Mouse (Mus musculus): ENCODE data around the gene 1110059E24Rik. TPM values are rescaled to one million over a fixed set of nuclear protein-coding genes. Genes with fewer than 3 reads are reported as not detected.
"Not testable (repeated sequence)": the region's sequence is repeated elsewhere in the genome, so short reads cannot be mapped to it uniquely, and the experiment has no call there.

The 1110059E24Rik gene
- polyA plus RNA-seq, 1 experiment from 2014 or later, result 12.8 TPM

GRCm38 (mm10) chr19:21594676-21595075 lies 58.1 kb downstream of the 1110059E24Rik start:
- Histone ChIP-seq H3K36me3 (replicated peaks) (0 out of 2 replicates have a peak, but pooled peaks cover 3% of the 10 kb centered on the region), H3K4me3 (replicated peaks) (no peak overlapping the region), H3K27me3 (no peaks in the 10 kb centered on the region), H3K4me1 (replicated peaks) (0 out of 2 replicates have a peak, but pooled peaks cover 4% of the 10 kb centered on the region), H3K9me3 (replicated peaks) (no peaks in the 10 kb centered on the region), H3K4me2 (no peak overlapping the region), H3K9ac (no peak overlapping the region), H3K27ac (replicated peaks) (no peak overlapping the region)
- ATAC-seq (ENCODE audit: insufficient read depth), result no peak
- 62% methylated on average over 1 of the region's 1 CpGs for WGBS (ENCODE audit: insufficient replicate concordance)

- not testable (repeated sequence) for H3K27ac ChIP-seq (replicated peaks); H3K9ac ChIP-seq; H3K4me1 ChIP-seq (replicated peaks); H3K27me3 ChIP-seq; ATAC-seq (ENCODE audit: insufficient read depth); H3K4me2 ChIP-seq; H3K9me3 ChIP-seq (replicated peaks); H3K4me3 ChIP-seq (replicated peaks); H3K36me3 ChIP-seq (replicated peaks)
- 76% methylated on average over 5 of the region's 5 CpGs for WGBS (ENCODE audit: insufficient replicate concordance)
Observed at GRCm38 (mm10) chr19:21592216-21592615, 60.6 kb downstream of the 1110059E24Rik start.

- no peak for ATAC-seq (ENCODE audit: insufficient read depth)
- WGBS (ENCODE audit: insufficient replicate concordance), result 67% methylated on average over 1 of the region's 1 CpGs
- H3K36me3 ChIP-seq (replicated peaks), result no peaks in the 10 kb centered on the region
- no peaks in the 10 kb centered on the region for H3K4me1 ChIP-seq (replicated peaks)
- no peaks in the 10 kb centered on the region for H3K27me3 ChIP-seq
- H3K4me2 ChIP-seq, result no peak overlapping the region
- H3K4me3 ChIP-seq (replicated peaks), result no peak overlapping the region
- no peaks in the 10 kb centered on the region for H3K9me3 ChIP-seq (replicated peaks)
- H3K27ac ChIP-seq (replicated peaks), result no peak overlapping the region
- no peak overlapping the region for H3K9ac ChIP-seq
Observed at GRCm38 (mm10) chr19:21589888-21590287, 62.9 kb downstream of the 1110059E24Rik start.

GRCm38 (mm10) chr19:21587593-21587992 lies 65.2 kb downstream of the 1110059E24Rik start:
- no peaks in the 10 kb centered on the region for H3K27me3 ChIP-seq
- H3K9ac ChIP-seq, result no peak overlapping the region
- H3K27ac ChIP-seq (replicated peaks), result no peak overlapping the region
- no peaks in the 10 kb centered on the region for H3K9me3 ChIP-seq (replicated peaks)
- H3K4me2 ChIP-seq, result no peak overlapping the region
- WGBS (ENCODE audit: insufficient replicate concordance), result 58% methylated on average over 4 of the region's 4 CpGs
- no peak for ATAC-seq (ENCODE audit: insufficient read depth)
- no peak overlapping the region for H3K4me3 ChIP-seq (replicated peaks)
- H3K4me1 ChIP-seq (replicated peaks), result no peaks in the 10 kb centered on the region
- H3K36me3 ChIP-seq (replicated peaks), result no peaks in the 10 kb centered on the region

- Histone ChIP-seq H3K4me3 (replicated peaks) (no peak overlapping the region), H3K9ac (no peak overlapping the region), H3K27ac (replicated peaks) (no peak overlapping the region), H3K9me3 (replicated peaks) (no peaks in the 10 kb centered on the region), H3K4me2 (no peak overlapping the region), H3K36me3 (replicated peaks) (no peaks in the 10 kb centered on the region), H3K4me1 (replicated peaks) (no peaks in the 10 kb centered on the region), H3K27me3 (no peaks in the 10 kb centered on the region)
- ATAC-seq (ENCODE audit: insufficient read depth), result no peak
- WGBS (ENCODE audit: insufficient replicate concordance), result 69% methylated on average over 1 of the region's 1 CpGs
Observed at GRCm38 (mm10) chr19:21586546-21586945, 66.2 kb downstream of the 1110059E24Rik start.

GRCm38 (mm10) chr19:21585868-21586267 lies 66.9 kb downstream of the 1110059E24Rik start:
- Histone ChIP-seq H3K4me2 (no peak overlapping the region), H3K9ac (no peak overlapping the region), H3K4me1 (replicated peaks) (no peaks in the 10 kb centered on the region), H3K27ac (replicated peaks) (no peak overlapping the region), H3K4me3 (replicated peaks) (no peak overlapping the region), H3K36me3 (replicated peaks) (no peaks in the 10 kb centered on the region), H3K9me3 (replicated peaks) (no peaks in the 10 kb centered on the region), H3K27me3 (no peaks in the 10 kb centered on the region)
- ATAC-seq (ENCODE audit: insufficient read depth), result no peak
- WGBS (ENCODE audit: insufficient replicate concordance), result 29% methylated on average over 2 of the region's 2 CpGs

- no peak for ATAC-seq (ENCODE audit: insufficient read depth)
- no peak overlapping the region for H3K4me2 ChIP-seq
- H3K9me3 ChIP-seq (replicated peaks), result no peaks in the 10 kb centered on the region
- H3K36me3 ChIP-seq (replicated peaks), result no peaks in the 10 kb centered on the region
- WGBS (ENCODE audit: insufficient replicate concordance), result 68% methylated on average over 5 of the region's 5 CpGs
- H3K9ac ChIP-seq, result no peak overlapping the region
- no peaks in the 10 kb centered on the region for H3K4me1 ChIP-seq (replicated peaks)
- H3K27ac ChIP-seq (replicated peaks), result no peak overlapping the region
- no peaks in the 10 kb centered on the region for H3K27me3 ChIP-seq
- no peak overlapping the region for H3K4me3 ChIP-seq (replicated peaks)
Observed at GRCm38 (mm10) chr19:21583986-21584385, 68.8 kb downstream of the 1110059E24Rik start.

GRCm38 (mm10) chr19:21583523-21583984 lies 69.2 kb downstream of the 1110059E24Rik start:
- ATAC-seq (ENCODE audit: insufficient read depth), result no peak
- 56% methylated on average over 4 of the region's 4 CpGs for WGBS (ENCODE audit: insufficient replicate concordance)
- no peak overlapping the region for H3K9ac ChIP-seq
- H3K27ac ChIP-seq (replicated peaks), result no peak overlapping the region
- no peaks in the 10 kb centered on the region for H3K4me1 ChIP-seq (replicated peaks)
- no peaks in the 10 kb centered on the region for H3K9me3 ChIP-seq (replicated peaks)
- H3K27me3 ChIP-seq, result no peaks in the 10 kb centered on the region
- H3K36me3 ChIP-seq (replicated peaks), result no peaks in the 10 kb centered on the region
- H3K4me2 ChIP-seq, result no peak overlapping the region
- no peak overlapping the region for H3K4me3 ChIP-seq (replicated peaks)

- H3K36me3 ChIP-seq (replicated peaks), result no peaks in the 10 kb centered on the region
- no peak for ATAC-seq (ENCODE audit: insufficient read depth)
- 27% methylated on average over 6 of the region's 6 CpGs for WGBS (ENCODE audit: insufficient replicate concordance)
- no peak overlapping the region for H3K4me3 ChIP-seq (replicated peaks)
- H3K4me2 ChIP-seq, result no peak overlapping the region
- H3K9ac ChIP-seq, result no peak overlapping the region
- no peak overlapping the region for H3K27ac ChIP-seq (replicated peaks)
- no peaks in the 10 kb centered on the region for H3K9me3 ChIP-seq (replicated peaks)
- no peaks in the 10 kb centered on the region for H3K4me1 ChIP-seq (replicated peaks)
- no peaks in the 10 kb centered on the region for H3K27me3 ChIP-seq
Observed at GRCm38 (mm10) chr19:21581404-21581803, 71.4 kb downstream of the 1110059E24Rik start.

- Histone ChIP-seq H3K9ac (no peak overlapping the region), H3K27ac (replicated peaks) (no peak overlapping the region), H3K4me1 (replicated peaks) (no peaks in the 10 kb centered on the region), H3K36me3 (replicated peaks) (no peaks in the 10 kb centered on the region), H3K27me3 (no peaks in the 10 kb centered on the region), H3K4me2 (no peak overlapping the region), H3K4me3 (replicated peaks) (no peak overlapping the region), H3K9me3 (replicated peaks) (no peaks in the 10 kb centered on the region)
- ATAC-seq (ENCODE audit: insufficient read depth), result no peak
- 40% methylated on average over 3 of the region's 3 CpGs for WGBS (ENCODE audit: insufficient replicate concordance)
Observed at GRCm38 (mm10) chr19:21579896-21580295, 72.9 kb downstream of the 1110059E24Rik start.

GRCm38 (mm10) chr19:21577443-21577842 lies 75.3 kb downstream of the 1110059E24Rik start:
- Histone ChIP-seq H3K9ac (no peak overlapping the region), H3K27me3 (no peaks in the 10 kb centered on the region), H3K9me3 (replicated peaks) (no peaks in the 10 kb centered on the region), H3K27ac (replicated peaks) (no peak overlapping the region), H3K36me3 (replicated peaks) (no peaks in the 10 kb centered on the region), H3K4me2 (no peak overlapping the region), H3K4me3 (replicated peaks) (no peak overlapping the region), H3K4me1 (replicated peaks) (no peaks in the 10 kb centered on the region)
- 38% methylated on average over 3 of the region's 3 CpGs for WGBS (ENCODE audit: insufficient replicate concordance)
- ATAC-seq (ENCODE audit: insufficient read depth), result no peak

GRCm38 (mm10) chr19:21571986-21572385 lies 80.8 kb downstream of the 1110059E24Rik start:
- no peaks in the 10 kb centered on the region for H3K27me3 ChIP-seq
- peaks cover 12% of the 10 kb centered on the region for H3K4me1 ChIP-seq (replicated peaks)
- WGBS (ENCODE audit: insufficient replicate concordance), result 72% methylated on average over 7 of the region's 7 CpGs
- H3K36me3 ChIP-seq (replicated peaks), result no peaks in the 10 kb centered on the region
- no peak overlapping the region for H3K9ac ChIP-seq
- H3K4me2 ChIP-seq, result no peak overlapping the region
- H3K27ac ChIP-seq (replicated peaks), result no peak overlapping the region
- no peak for ATAC-seq (ENCODE audit: insufficient read depth)
- no peak overlapping the region for H3K4me3 ChIP-seq (replicated peaks)
- H3K9me3 ChIP-seq (replicated peaks), result no peaks in the 10 kb centered on the region

Measured in liver, embryonic 15.5 days (tissue).